Mouse (Mus musculus) G1E (cell line): ENCODE results near the gene Tmem233. TPM values are rescaled to one million over a fixed set of nuclear protein-coding genes. Genes with fewer than 3 reads are reported as not detected.

Experiments
- ATAC-seq: 2 replicates; pipeline ENCODE4 v1.8.0; 2016; ENCODE audit warnings: mild to moderate bottlenecking; ENCODE audit not compliant: insufficient number of reproducible peaks, poor library complexity, low FRiP score, severe bottlenecking; ENCODE audit errors: extremely low read depth
- DNase-seq: peaks from one replicate; pipeline ENCODE4 v3.0.0; 2012; ENCODE audit warnings: low spot score
- H3K27me3 ChIP-seq: 2 replicates; pipeline ENCODE4 v1.6.1; 2012; ENCODE audit warnings: mild to moderate bottlenecking, low read length, inconsistent platforms; ENCODE audit not compliant: insufficient read depth
- H3K36me3 ChIP-seq: replicated peaks from 2 replicates; pipeline ENCODE3; 2012; ENCODE audit warnings: mild to moderate bottlenecking, inconsistent platforms
- H3K4me1 ChIP-seq: 2 replicates; pipeline ENCODE4 v1.6.1; 2012; ENCODE audit warnings: low read depth, low read length, inconsistent platforms, mixed read lengths; ENCODE audit not compliant: insufficient read depth
- H3K4me3 ChIP-seq: 2 replicates; pipeline ENCODE4 v1.5.1; 2012; ENCODE audit warnings: low read depth, mild to moderate bottlenecking, inconsistent platforms, low read length, moderate library complexity, mixed read lengths
- H3K9me3 ChIP-seq: replicated peaks from 2 replicates; pipeline ENCODE4 v1.6.1; 2012; ENCODE audit warnings: inconsistent platforms
- CTCF ChIP-seq: IDR thresholded peaks from 2 replicates; pipeline ENCODE4 v1.5.1; 2012; ENCODE audit warnings: low read depth, low read length, inconsistent platforms, mixed read lengths
- GATA1 ChIP-seq: IDR thresholded peaks from 2 replicates; pipeline ENCODE4 v1.6.1; 2012; ENCODE audit warnings: borderline replicate concordance, low read length, inconsistent platforms, mixed read lengths
- GATA2 ChIP-seq: IDR thresholded peaks from 2 replicates; pipeline ENCODE4 v1.6.1; 2012; ENCODE audit warnings: low read depth, low read length, inconsistent platforms, borderline replicate concordance
- POLR2AphosphoS5 ChIP-seq: IDR thresholded peaks from 2 replicates; pipeline ENCODE4 v1.6.1; 2012; ENCODE audit warnings: low read depth, low read length, inconsistent platforms; ENCODE audit not compliant: insufficient replicate concordance
- TAL1 ChIP-seq: conservative IDR thresholded peaks from 2 replicates; pipeline ENCODE4 v1.6.1; 2012; ENCODE audit warnings: low read depth, low read length, inconsistent platforms, mixed read lengths
- polyA plus RNA-seq: library from polyadenylated mRNA; stranded (reverse); fragments of >175 nt; gene quantifications from 2 replicates; pipeline ENCODE4 v1.2.3, GENCODE M21; 2012
- total RNA-seq, 2 experiments: library from RNA; stranded (forward) in 1 of 2; stranded (reverse) in 1 of 2; fragments of 200-1000 nt in 1 of 2; fragments of >200 nt in 1 of 2; fragmentation: Nextera tagmentation in 1 of 2; gene quantifications; 2 replicates each; pipeline ENCODE4 v1.2.3; 2014 to 2017

Tmem233 gene
- total and polyA plus RNA-seq, 3 experiments: 0.16 TPM; not detected in 2

DNA sequence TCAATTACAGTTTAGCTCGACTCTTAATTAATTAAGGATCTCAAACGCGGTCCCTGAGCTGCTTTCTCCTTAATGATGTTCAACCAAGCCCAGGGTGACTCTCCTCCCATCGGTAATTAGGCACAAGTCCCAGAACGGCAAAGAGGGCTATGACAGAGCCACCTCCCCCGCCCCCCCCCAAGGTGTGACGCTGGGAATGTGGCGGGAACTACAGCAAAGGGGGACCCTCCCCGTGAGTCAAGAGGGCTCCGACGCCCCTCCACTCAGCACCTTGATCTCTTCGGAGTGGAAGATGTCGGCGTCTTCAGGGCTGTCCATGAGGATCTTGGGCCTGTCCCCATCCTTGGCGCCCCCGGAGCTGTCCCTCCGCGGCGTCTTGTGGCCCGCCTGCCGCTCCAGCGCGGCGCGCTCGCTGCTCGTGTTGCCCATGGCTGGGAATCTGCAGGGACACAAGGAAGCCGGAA, 59.2 kb downstream of the Tmem233 start:
- ATAC-seq (no peak), DNase-seq (no peak)
- no peak for TF ChIP-seq POLR2AphosphoS5
- no peaks in the 10 kb centered on the region for H3K9me3 ChIP-seq
- H3K27me3 ChIP-seq: no peaks in the 10 kb centered on the region
- peaks cover 68% of the 10 kb centered on the region for H3K4me1 ChIP-seq
- H3K4me3 ChIP-seq: peak overlapping the region; percentile 91
- H3K36me3 ChIP-seq: peaks cover 45% of the 10 kb centered on the region

DNA sequence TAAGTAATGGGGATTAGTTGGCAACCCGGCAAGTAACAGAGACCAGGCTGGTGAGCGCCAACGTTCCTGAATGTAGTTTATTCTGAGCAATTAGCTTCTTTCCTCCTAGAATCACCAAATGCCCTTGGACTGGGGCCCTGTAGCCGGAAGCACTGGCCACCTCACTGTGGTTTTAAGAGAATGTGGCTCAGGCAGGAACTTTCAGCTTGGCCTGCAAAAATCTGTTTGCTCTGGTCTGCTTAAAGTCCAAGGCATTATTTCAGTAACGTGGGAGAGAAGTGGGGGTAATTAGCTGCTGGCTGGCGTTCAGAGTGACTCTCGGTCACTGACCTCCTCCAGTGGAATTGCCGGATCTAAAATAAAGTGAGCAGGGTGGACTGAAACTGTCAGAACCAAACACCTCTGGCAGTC, 59.8 kb downstream of the Tmem233 start:
- H3K4me3 ChIP-seq: peak overlapping the region; percentile 91
- H3K36me3 ChIP-seq: peaks cover 51% of the 10 kb centered on the region
- H3K4me1 ChIP-seq: peaks cover 68% of the 10 kb centered on the region
- no peak for ATAC-seq
- DNase-seq: no peak
- no peaks in the 10 kb centered on the region for H3K27me3 ChIP-seq
- H3K9me3 ChIP-seq: no peaks in the 10 kb centered on the region
- TF ChIP-seq TAL1 (no peak), POLR2AphosphoS5 (no peak), GATA2 (no peak), CTCF (no peak), GATA1 (no peak)

DNA sequence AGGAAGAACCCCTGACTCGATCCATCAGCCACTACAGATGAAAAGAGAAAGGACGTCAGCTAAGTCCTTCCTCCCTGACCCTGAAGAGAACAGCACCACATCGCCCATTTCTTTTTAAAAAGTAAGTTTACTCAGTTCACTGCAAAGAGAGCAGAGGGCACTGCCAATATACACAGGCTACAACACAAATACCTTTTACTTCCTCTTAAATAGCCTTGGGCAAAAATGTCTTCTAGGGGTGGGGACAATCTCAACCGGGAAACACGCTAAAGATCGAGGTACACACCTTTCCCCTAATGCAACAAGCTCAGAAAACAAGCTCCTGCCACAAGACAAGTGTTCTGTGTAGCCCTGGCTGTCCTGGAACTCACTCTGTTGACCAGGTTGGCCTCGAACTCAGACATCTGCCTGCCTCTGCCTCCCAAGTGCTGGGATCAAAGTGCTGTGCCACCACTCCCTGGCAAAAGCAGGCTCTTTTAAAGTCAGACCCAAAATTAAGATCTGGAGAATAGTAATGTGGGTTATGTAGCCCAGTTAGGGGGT, 60.3 kb downstream of the Tmem233 start:
- DNase-seq: no peak
- H3K4me1 ChIP-seq: peaks cover 68% of the 10 kb centered on the region
- peaks cover 57% of the 10 kb centered on the region for H3K36me3 ChIP-seq
- no peaks in the 10 kb centered on the region for H3K27me3 ChIP-seq
- no peak for TF ChIP-seq GATA1
- no peak for TF ChIP-seq TAL1
- TF ChIP-seq POLR2AphosphoS5: no peak
- TF ChIP-seq GATA2: no peak
- no peak for TF ChIP-seq CTCF
- H3K4me3 ChIP-seq: peak overlapping the region; percentile 91
- no peak for ATAC-seq
- H3K9me3 ChIP-seq: no peaks in the 10 kb centered on the region

DNA sequence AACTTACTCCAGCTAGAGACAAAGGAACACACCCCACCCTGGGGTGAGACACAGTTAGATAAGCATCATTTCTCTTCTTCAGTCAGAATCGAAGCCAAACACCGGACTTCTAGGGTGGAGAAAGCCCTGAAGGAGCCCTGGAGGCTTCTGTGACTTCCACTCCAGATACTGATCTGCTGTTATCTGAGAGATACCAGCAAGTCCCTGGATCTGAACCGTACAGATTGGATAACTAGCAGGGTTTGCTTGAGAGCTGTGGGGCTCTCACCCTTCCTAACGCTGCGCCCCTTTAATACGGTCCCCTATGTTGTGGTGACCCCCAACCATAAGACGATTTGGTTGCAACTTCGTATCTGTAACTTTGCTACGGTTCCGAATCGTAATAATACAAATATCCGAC, 60.9 kb downstream of the Tmem233 start:
- peak; percentile 49; the same call in 1 of the 2 replicates for TF ChIP-seq TAL1
- TF ChIP-seq GATA2: no peak
- Histone ChIP-seq H3K9me3 (no peaks in the 10 kb centered on the region), H3K27me3 (no peaks in the 10 kb centered on the region), H3K4me3 (peak overlapping the region; percentile 91), H3K36me3 (peaks cover 63% of the 10 kb centered on the region), H3K4me1 (peaks cover 70% of the 10 kb centered on the region)
- ATAC-seq (peak; percentile 11), DNase-seq (peak; percentile 38)

DNA sequence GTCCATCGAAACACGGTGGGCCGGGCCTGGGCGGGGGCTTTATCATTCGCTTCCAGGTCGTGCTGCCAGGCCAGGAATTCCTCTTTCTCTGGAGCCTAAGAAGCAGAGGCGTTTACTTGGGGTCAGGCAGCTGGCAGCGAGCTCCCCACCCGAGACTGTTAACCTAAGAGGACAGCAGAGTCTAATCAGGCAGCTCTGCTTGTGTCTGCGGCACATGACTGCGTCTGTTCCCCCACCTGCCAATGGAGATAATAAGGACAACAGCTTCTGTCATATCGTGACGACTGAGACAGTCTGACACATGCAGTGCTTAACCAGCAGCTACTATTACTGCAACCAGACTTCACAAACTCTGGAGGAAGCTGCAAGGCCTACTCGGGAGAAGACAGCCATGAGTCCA, 61.5 kb downstream of the Tmem233 start:
- peak overlapping the region; percentile 91 for H3K4me3 ChIP-seq
- no peaks in the 10 kb centered on the region for H3K9me3 ChIP-seq
- DNase-seq (peak; percentile 83), ATAC-seq (peak; percentile 51)
- peaks cover 68% of the 10 kb centered on the region for H3K36me3 ChIP-seq
- no peaks in the 10 kb centered on the region for H3K27me3 ChIP-seq
- H3K4me1 ChIP-seq: peaks cover 72% of the 10 kb centered on the region
- TF ChIP-seq CTCF (no peak), TAL1 (peak; percentile 97)

DNA sequence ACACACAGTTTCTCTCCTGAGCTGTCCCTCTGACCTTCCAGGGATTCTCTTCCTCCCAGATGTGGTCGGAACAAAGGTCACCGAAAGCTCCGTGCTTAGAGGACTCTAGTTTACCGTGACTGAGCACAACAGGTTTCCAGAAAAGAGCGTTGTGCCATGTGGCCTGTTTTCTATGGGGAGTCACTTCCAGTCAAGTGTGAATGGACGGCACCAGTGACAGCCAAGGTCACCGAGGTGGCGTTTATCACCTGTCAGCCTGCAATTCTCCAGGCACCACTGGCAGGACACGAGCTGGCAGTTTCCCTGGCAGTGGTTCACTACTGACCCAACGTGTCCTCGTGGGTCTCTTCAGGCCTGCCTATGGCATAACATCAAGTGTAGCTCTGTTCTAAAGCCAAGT, 63.7 kb downstream of the Tmem233 start:
- peak overlapping the region; percentile 91 for H3K4me3 ChIP-seq
- DNase-seq: no peak
- peaks cover 77% of the 10 kb centered on the region for H3K4me1 ChIP-seq
- no peaks in the 10 kb centered on the region for H3K27me3 ChIP-seq
- no peak for TF ChIP-seq POLR2AphosphoS5
- TF ChIP-seq GATA2: no peak
- no peak for TF ChIP-seq CTCF
- TF ChIP-seq GATA1: no peak
- TF ChIP-seq TAL1: no peak
- no peak for ATAC-seq
- peaks cover 90% of the 10 kb centered on the region for H3K36me3 ChIP-seq
- no peaks in the 10 kb centered on the region for H3K9me3 ChIP-seq

DNA sequence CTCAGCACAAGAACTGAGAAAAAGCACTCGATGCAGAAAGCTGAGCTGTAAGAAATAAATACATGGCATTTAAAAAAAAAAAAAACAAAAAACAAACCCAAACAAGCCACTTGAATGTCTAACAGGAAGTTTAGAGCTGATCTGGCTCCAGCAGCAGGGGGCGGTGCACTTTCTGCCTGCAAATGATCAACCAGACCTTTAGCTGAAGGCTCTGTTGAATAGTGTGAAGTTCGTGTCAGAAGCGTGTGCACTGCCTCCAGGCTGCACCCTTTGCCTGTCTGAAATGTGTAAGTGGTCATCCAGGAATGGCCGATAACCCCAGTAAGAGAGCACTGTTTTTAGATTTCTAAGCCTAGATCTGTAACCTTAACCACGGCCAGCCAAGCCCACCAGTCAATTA, 64.3 kb downstream of the Tmem233 start:
- H3K27me3 ChIP-seq: no peaks in the 10 kb centered on the region
- no peak for DNase-seq
- peak overlapping the region; percentile 91; the same call in 1 of the 2 replicates for H3K4me3 ChIP-seq
- peaks cover 96% of the 10 kb centered on the region for H3K36me3 ChIP-seq
- peaks cover 83% of the 10 kb centered on the region for H3K4me1 ChIP-seq
- TF ChIP-seq TAL1 (no peak), CTCF (no peak), POLR2AphosphoS5 (no peak), GATA2 (no peak), GATA1 (no peak)
- H3K9me3 ChIP-seq: no peaks in the 10 kb centered on the region
- ATAC-seq: no peak
